Comparison of ENCODE assay signal across 22 mouse cellular contexts in the genomic region with DNA sequence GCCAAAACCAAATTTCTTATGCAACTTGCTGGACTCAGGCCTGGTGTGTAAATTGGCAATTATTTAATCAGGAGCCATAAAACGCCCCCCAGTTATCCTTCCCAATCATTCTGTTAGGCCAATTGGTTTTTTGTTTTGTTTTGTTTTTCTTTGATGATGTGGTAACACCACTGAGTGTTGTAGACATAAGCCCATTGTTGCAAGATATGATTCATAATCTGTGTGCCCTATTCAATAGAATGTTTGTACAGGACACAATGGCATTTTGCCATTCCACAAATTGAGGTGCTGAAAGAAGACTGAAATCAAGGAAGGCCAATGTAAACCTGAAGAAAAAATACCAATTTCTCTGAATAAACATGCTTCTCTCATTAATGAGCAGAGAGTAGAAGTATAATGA.
DNase-seq lines count a peak whose midpoint lies in the region; ATAC-seq and TF ChIP-seq lines count a peak whose summit lies in the region.
"Had no signal": no experiment of that assay in that cellular context is flagged by ENCODE, and none has a peak within 500 bp of the region (broad histone marks: within the 10 kb centered on the region; RNA-seq: fewer than 3 reads in every experiment).

No protein-coding gene starts in this region.

- WGBS in neural tube, embryonic 15.5 days: 89% methylated on average over 1 of the region's 1 CpGs
- WGBS in kidney, adult 2 months: 69% methylated on average over 1 of the region's 1 CpGs

- H3K36me3 ChIP-seq in C2C12 (ENCODE audit: control insufficient read depth, insufficient read depth) (no peaks in the 10 kb centered on the region), myocyte (ENCODE audit: control insufficient read depth, insufficient read depth) (no peaks in the 10 kb centered on the region)
- no peaks in the 10 kb centered on the region for H3K36me3 ChIP-seq in neural tube, embryonic 15.5 days
- H3K36me3 ChIP-seq in kidney, adult 2 months (ENCODE audit: control insufficient read depth, insufficient read depth, low read length): no peaks in the 10 kb centered on the region
- H3K36me3 ChIP-seq: forebrain, embryonic 12.5 days; forebrain, embryonic 15.5 days; G1E; heart, embryonic 10.5 days; hindbrain, embryonic 12.5 days; hindbrain, embryonic 15.5 days had no signal

- H3K4me1 ChIP-seq in neural tube, embryonic 15.5 days: no peaks in the 10 kb centered on the region
- H3K4me1 ChIP-seq in kidney, adult 2 months (ENCODE audit: control insufficient read depth, insufficient read depth, low read length): no peaks in the 10 kb centered on the region
- H3K4me1 ChIP-seq: forebrain, embryonic 12.5 days; forebrain, embryonic 15.5 days; heart, embryonic 10.5 days; hindbrain, embryonic 12.5 days; hindbrain, embryonic 15.5 days had no signal

- H3K4me2 ChIP-seq in myocyte (ENCODE audit: low read depth): no peak overlapping the region
- H3K4me2 ChIP-seq in neural tube, embryonic 15.5 days: no peak overlapping the region
- H3K4me2 ChIP-seq: forebrain, embryonic 12.5 days; forebrain, embryonic 15.5 days; hindbrain, embryonic 12.5 days; hindbrain, embryonic 15.5 days had no signal

- ATAC-seq in neural tube, embryonic 15.5 days (ENCODE audit: low FRiP score): no peak
- ATAC-seq: activated CD4-positive, CD25-positive, alpha-beta regulatory T cell, adult 4 months; forebrain, embryonic 15.5 days had no signal

- H3K27me3 ChIP-seq in C2C12 (ENCODE audit: control insufficient read depth, insufficient read depth, insufficient read length) (no peaks in the 10 kb centered on the region), myocyte (ENCODE audit: control insufficient read depth, insufficient read depth, insufficient read length) (no peaks in the 10 kb centered on the region)
- H3K27me3 ChIP-seq in neural tube, embryonic 15.5 days (replicated peaks): no peaks in the 10 kb centered on the region
- H3K27me3 ChIP-seq in kidney, adult 2 months (replicated peaks; ENCODE audit: control insufficient read depth, insufficient read depth, low read length): no peaks in the 10 kb centered on the region
- H3K27me3 ChIP-seq: CH12.LX; forebrain, embryonic 12.5 days; forebrain, embryonic 15.5 days; hindbrain, embryonic 12.5 days; hindbrain, embryonic 15.5 days had no signal

- no peaks in the 10 kb centered on the region for H3K9me3 ChIP-seq in neural tube, embryonic 15.5 days (replicated peaks)
- H3K9me3 ChIP-seq: forebrain, embryonic 12.5 days; forebrain, embryonic 15.5 days; G1E; heart, embryonic 10.5 days; hindbrain, embryonic 12.5 days; hindbrain, embryonic 15.5 days had no signal

- TF ChIP-seq CTCF in C2C12 (IDR thresholded peaks at IDR 0.05; ENCODE audit: control insufficient read depth, insufficient read depth, insufficient read length): no peak
- no peak for TF ChIP-seq CTCF in kidney, adult 2 months (conservative IDR thresholded peaks at IDR 0.05; ENCODE audit: insufficient read depth, insufficient read length, low read depth, low read length)

- TF ChIP-seq POLR2A in myocyte (IDR thresholded peaks at IDR 0.05; ENCODE audit: insufficient read length, low read depth): no peak
- no peak for TF ChIP-seq POLR2A in kidney, adult 2 months (IDR thresholded peaks at IDR 0.05; ENCODE audit: low read depth, low read length)

- DNase-seq in 3134 (ENCODE audit: extremely low read depth, insufficient read length, low spot score): peak; percentile 51
- peak; percentile 50 for DNase-seq in fat pad, adult 2 months (ENCODE audit: extremely low read depth, low read depth, low spot score)
- no peak for DNase-seq in thymus, postnatal 14 days
- DNase-seq in kidney, adult 2 months: no peak
- DNase-seq: adrenal gland, postnatal 10 days; adrenal gland, postnatal 36 days; cerebellum, adult 18-20 months; cerebellum, adult 9-10 months; cerebellum, postnatal 14 days; gastrocnemius, postnatal 25 days; heart, adult 2 months had no signal

- H3K27ac ChIP-seq in neural tube, embryonic 15.5 days (replicated peaks): no peak overlapping the region
- no peak overlapping the region for H3K27ac ChIP-seq in kidney, adult 2 months (ENCODE audit: insufficient read depth, low read depth, low read length)
- H3K27ac ChIP-seq: forebrain, embryonic 12.5 days; forebrain, embryonic 15.5 days; heart, adult 2 months; heart, embryonic 10.5 days; hindbrain, embryonic 12.5 days; hindbrain, embryonic 15.5 days had no signal

- no peaks in the 10 kb centered on the region for H3K79me2 ChIP-seq in C2C12 (ENCODE audit: control insufficient read depth, insufficient read depth)
- H3K79me2 ChIP-seq in myocyte (ENCODE audit: control insufficient read depth, insufficient read depth): no peaks in the 10 kb centered on the region

- no peak overlapping the region for H3ac ChIP-seq in C2C12 (ENCODE audit: control insufficient read depth, insufficient read length, low read depth)
- no peak overlapping the region for H3ac ChIP-seq in myocyte (ENCODE audit: control insufficient read depth, insufficient read length)

- H3K79me3 ChIP-seq in C2C12 (ENCODE audit: low read depth): no peaks in the 10 kb centered on the region

- H3K9ac ChIP-seq in neural tube, embryonic 15.5 days (replicated peaks): no peak overlapping the region
- H3K9ac ChIP-seq: forebrain, embryonic 12.5 days; forebrain, embryonic 15.5 days; hindbrain, embryonic 12.5 days; hindbrain, embryonic 15.5 days had no signal

- H3K4me3 ChIP-seq in C2C12 (ENCODE audit: insufficient read depth, poor library complexity, severe bottlenecking) (no peak overlapping the region), myocyte (no peak overlapping the region)
- no peak overlapping the region for H3K4me3 ChIP-seq in neural tube, embryonic 15.5 days (replicated peaks)
- H3K4me3 ChIP-seq in kidney, adult 2 months (ENCODE audit: insufficient read depth, low read depth, low read length): no peak overlapping the region
- H3K4me3 ChIP-seq: forebrain, embryonic 12.5 days; forebrain, embryonic 15.5 days; heart, adult 2 months; heart, embryonic 10.5 days; hindbrain, embryonic 12.5 days; hindbrain, embryonic 15.5 days had no signal

TF ChIP-seq in C2C12, 6 proteins besides CTCF, POLR2A, EP300 and RAD21:
- TF ChIP-seq CEBPB (IDR thresholded peaks at IDR 0.05; ENCODE audit: low read depth) (peak; percentile 68), MAX (IDR thresholded peaks at IDR 0.05) (no peak), FOSL1 (IDR thresholded peaks at IDR 0.05; ENCODE audit: insufficient read depth, low read length, poor library complexity, severe bottlenecking) (no peak)

TF ChIP-seq in myocyte, 11 proteins besides CTCF, POLR2A, EP300 and RAD21:
- TF ChIP-seq CEBPB (IDR thresholded peaks at IDR 0.05; ENCODE audit: insufficient read depth, poor library complexity, severe bottlenecking) (0 out of 2 replicates have a peak, but pooled peaks have one; percentile 44), TCF12 (IDR thresholded peaks at IDR 0.05; ENCODE audit: insufficient read depth, poor library complexity, severe bottlenecking) (no peak)

Comparison
In these comparisons a context has a peak if more than half of its experiments do, and no peak if none do; other contexts are left out.
1. DNase-seq: peak in 3134 (single experiment) and fat pad, adult 2 months (single experiment); none in thymus, postnatal 14 days (single experiment) and kidney, adult 2 months (single experiment).